Mouse (Mus musculus): ENCODE measurements at regions not wholly inside any gene's neighbourhood (a gene's known extent, or its start where the extent isn't known, plus 50 kb on each side); places are given as distances from the start of the nearest gene placed in this dataset.

GRCm38 (mm10) chr6:116767738-116768522, 51.2 kb upstream of the Tmem72 start:
- peak; percentile 65 for ATAC-seq (replicated peaks; ENCODE audit: low FRiP score, poor library complexity, severe bottlenecking)

GRCm38 (mm10) chr6:116774954-116775675, 58.4 kb upstream of the Tmem72 start:
- ATAC-seq (replicated peaks; ENCODE audit: low FRiP score, poor library complexity, severe bottlenecking): no peak

DNA sequence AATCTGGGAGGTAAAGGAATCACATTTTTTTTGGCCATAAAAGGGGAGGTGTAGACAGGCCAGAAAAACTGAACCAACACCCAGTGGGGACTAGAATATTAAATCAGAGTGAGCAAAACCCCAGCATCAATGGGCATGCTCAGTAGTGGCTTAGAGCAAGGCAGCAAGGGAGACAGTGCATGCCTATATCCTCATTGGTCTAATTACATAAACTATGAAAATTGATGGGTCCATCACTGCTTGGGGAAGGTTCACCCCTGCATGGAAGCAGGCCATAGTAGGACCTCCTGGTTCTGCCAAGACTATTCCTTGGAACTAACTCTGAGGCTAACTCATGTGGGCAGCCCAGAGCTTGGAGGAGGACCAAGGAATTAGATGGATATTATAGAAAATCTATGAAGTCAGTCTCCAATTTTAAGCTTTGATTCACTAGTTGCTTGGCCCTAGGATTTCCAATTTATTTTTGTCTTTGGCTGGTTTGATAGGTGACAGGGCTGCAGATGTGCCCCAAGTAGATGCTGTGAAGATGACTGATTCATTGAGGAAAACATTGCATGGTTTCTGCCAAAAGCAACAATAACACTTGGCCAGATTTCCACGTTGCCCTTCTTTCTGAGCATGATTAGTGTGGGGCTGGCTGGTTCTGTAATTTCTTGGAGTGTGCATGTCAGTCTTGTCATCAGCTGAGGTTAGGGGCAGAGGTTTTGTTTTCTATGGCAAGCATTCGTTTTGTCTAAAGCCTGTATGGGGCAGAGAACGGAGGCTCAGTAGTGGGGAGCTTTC, 70.0 kb upstream of the Tmem72 start:
- ATAC-seq (replicated peaks; ENCODE audit: low FRiP score, poor library complexity, severe bottlenecking): no peak

DNA sequence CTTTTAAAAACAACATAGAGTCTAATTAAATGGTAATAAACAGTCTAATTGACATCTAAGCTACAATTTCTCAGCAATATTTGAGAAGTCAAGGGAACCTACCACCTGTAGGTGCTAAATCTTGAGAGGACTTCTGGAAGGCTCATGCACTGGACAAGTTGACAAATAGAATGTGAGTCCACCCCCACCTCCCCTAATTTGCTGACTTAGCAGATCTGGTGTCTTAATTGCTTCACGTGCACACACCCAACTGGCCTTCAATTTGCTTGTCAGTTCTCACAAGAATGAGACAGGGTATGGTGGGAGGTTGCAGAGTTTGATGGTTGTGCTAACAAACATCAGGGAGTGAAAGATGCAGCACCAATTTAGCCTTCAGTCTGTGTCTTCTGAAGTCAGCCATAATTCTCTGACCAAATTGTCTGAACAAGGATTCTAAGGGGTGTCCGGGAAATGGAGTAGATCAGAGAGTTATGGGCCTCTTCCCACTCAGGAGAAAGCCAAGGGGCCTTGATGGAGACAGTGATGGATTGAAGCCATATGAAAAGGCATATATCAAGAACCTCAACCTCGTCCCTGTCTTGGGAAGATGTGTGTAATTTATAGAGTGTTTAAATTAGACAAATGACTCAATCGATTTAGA, 76.7 kb upstream of the Tmem72 start:
- no peak for ATAC-seq (replicated peaks; ENCODE audit: low FRiP score, poor library complexity, severe bottlenecking)

DNA sequence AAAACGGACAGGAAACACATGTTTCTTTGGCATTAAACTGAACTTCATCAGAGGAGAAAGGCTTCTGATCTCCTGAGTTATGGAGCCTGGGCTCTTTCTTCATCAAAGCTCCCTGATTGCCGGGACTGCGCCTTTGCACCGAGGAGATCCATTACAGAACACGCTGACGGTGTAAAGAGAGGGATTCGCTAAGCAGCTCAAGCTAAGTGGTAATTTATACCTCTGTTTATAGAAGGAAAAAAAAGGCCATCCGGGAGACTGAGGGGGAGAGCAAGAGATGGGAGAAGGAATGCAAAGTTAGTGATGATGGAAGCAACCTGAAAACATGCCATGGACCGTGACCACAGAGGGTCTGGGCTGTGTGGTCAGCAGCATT, 77.2 kb upstream of the Tmem72 start:
- no peak for ATAC-seq (replicated peaks; ENCODE audit: low FRiP score, poor library complexity, severe bottlenecking)

GRCm38 (mm10) chr6:116821215-116821912, 104.7 kb upstream of the Tmem72 start:
- ATAC-seq (replicated peaks; ENCODE audit: low FRiP score, poor library complexity, severe bottlenecking): no peak

- ATAC-seq (replicated peaks; ENCODE audit: low FRiP score, poor library complexity, severe bottlenecking): no peak
Measured at GRCm38 (mm10) chr6:116822605-116823004, 105.9 kb upstream of the Tmem72 start.

DNA sequence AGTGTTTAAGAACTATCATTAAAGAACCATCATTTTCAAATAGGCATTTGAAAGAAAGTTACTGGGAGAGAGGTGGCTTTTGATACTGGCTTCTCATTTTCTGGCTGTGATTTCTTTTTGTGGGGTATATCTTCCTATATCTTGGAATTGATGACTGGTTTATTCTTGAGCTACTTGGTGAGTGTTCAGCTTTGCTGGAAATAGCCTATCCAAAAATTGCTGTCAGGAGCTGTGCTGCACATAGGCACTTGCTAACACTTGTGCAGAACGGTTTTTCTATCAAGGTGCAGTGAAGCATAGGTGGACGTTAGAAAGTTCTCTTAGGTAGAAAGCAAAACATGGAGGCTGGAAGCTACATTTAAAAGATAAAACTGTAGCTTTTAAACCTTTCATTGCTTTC, 108.9 kb upstream of the Tmem72 start:
- ATAC-seq (replicated peaks; ENCODE audit: low FRiP score, poor library complexity, severe bottlenecking): no peak

- no peak for ATAC-seq (replicated peaks; ENCODE audit: low FRiP score, poor library complexity, severe bottlenecking)
Measured at GRCm38 (mm10) chr6:116829341-116829740, 112.6 kb upstream of the Tmem72 start.

DNA sequence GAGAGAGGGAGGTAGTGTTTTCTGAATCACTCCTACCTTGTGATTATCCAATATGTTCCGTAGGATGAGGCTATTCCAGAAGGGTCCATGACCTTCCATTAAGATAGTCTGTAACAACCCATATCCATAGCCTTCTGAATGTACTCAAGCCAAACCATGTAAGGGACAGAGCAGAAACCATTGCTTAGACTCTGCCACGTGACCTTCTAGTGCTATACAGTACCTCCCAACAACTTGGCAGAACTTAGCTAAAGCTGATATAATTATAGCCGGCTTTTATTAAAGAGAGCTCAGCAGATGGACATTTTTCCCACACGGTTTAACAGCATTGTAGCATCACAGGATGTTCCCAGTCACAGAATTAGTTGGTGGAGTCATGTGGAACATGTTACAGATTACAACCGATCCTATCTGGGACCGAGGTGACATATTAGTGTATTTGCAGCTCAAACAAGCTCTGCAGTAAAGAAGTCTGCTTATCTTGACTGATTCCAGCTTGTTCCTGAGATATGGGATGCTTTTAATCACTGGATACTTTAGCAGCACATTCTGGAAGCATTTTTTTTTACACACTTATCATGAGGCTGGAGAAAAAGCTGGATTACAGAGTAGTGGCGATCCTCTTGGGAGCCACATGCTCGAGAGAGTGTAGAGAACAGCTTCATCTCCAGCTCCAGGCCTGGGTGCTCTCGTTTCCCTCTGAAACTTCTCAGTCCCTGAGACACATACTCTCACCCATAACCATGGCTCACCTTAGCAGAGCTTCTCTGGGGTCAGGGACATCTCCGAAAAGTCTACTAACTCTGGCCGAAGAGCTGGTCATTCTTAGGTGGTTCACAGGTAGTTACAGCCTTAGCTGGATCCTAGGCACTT, 129.5 kb upstream of the Tmem72 start:
- no peak for ATAC-seq (replicated peaks; ENCODE audit: low FRiP score, poor library complexity, severe bottlenecking)

DNA sequence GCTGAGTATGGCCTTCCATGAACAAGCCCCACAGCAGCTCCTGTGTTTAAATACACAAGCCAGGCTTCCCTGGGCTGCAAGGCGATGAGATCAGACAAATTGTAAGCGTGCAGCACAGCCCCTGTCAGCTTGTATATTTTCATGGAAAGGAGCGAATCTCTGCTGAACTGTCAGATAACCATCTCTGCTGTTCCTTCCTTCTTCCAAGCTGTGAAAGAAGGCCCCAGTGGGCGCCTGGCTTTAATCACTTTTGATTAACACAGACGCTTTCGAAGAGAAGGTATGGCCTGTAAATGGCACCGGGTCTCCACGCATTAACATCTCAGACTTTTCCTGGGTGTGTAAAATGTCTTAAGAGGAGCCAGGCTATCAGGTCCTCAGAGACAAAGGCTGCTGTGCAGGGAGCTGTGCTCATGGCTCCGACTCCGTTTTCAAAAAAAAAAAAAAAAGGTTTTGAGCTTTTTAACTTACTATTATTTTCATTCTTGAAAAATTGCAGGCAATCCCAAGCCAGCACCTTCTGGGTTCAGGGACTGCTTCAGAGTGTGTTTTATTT, 131.9 kb upstream of the Tmem72 start:
- ATAC-seq (replicated peaks; ENCODE audit: low FRiP score, poor library complexity, severe bottlenecking): no peak

GRCm38 (mm10) chr6:116854029-116854428, 137.3 kb upstream of the Tmem72 start:
- ATAC-seq (replicated peaks; ENCODE audit: low FRiP score, poor library complexity, severe bottlenecking): no peak

DNA sequence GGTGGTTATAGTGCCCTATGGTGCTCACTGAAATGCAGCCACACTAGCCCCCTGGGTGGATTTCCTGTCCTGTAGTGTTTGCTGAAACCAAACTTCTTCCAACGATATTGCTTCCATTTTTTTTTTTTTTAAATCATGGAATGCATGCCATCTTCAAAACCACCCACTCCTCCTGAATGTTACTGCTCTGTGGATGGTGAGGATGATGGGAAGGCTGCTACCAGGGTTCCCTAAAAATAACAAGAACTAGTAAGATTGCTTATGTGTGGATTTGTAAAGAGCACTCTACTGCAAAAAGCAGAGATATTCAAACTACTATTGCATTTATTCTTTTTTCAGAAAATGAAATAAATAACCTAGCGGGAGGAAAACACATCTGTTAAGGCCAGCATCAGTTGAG, 139.4 kb upstream of the Tmem72 start:
- no peak for ATAC-seq (replicated peaks; ENCODE audit: low FRiP score, poor library complexity, severe bottlenecking)

DNA sequence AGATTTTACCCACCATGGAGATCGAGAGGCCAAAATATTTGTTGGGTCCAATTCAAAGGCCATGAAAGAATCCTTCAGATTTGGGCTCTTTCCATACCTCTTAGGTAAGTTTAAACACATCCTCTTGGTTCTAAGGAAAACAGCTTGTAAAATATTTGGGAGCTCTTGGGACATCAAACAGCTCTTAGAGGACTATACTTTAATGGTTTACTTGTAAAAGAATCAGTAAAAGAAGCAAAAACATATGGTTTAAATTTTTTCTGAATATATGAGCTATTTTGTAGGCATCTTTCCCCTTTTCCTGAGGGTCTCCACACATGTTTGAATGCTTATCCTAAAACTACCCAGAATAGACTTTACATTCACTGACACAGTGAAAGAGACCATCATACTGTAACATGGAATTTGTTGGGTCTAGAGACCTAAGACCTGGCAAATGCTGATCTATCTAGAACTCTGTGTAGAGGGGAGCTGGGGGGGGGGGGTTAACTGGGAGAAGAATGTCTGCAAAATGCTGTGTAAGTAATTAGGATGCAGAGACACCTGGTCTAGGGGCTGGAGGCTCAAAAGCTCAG, 140.3 kb upstream of the Tmem72 start:
- no peak for ATAC-seq (replicated peaks; ENCODE audit: low FRiP score, poor library complexity, severe bottlenecking)

- ATAC-seq (replicated peaks; ENCODE audit: low FRiP score, poor library complexity, severe bottlenecking): no peak
Measured at GRCm38 (mm10) chr6:116863130-116863529, 146.4 kb upstream of the Tmem72 start.

GRCm38 (mm10) chr6:116863626-116864025, 146.9 kb upstream of the Tmem72 start:
- ATAC-seq (replicated peaks; ENCODE audit: low FRiP score, poor library complexity, severe bottlenecking): no peak

GRCm38 (mm10) chr6:116893299-116893698, 176.6 kb upstream of the Tmem72 start:
- ATAC-seq (replicated peaks; ENCODE audit: low FRiP score, poor library complexity, severe bottlenecking): no peak

- no peak for ATAC-seq (replicated peaks; ENCODE audit: low FRiP score, poor library complexity, severe bottlenecking)
Measured at GRCm38 (mm10) chr6:116894252-116894651, 177.5 kb upstream of the Tmem72 start.
